Mouse (Mus musculus) embryonic facial prominence, embryonic 11.5 days (tissue): ENCODE measurements around the gene Vax1. TPM values are rescaled to one million over a fixed set of nuclear protein-coding genes. Genes with fewer than 3 reads are reported as not detected.

Experiments
- ATAC-seq: fragments of 200-750 bp; cut with Nextera tagmentation; replicated peaks from 2 replicates; pipeline ENCODE4 v1.8.0; 2017; ENCODE audit warnings: low read depth; ENCODE audit not compliant: insufficient number of reproducible peaks, low FRiP score, low TSS enrichment
- DNase-seq: peaks from one replicate; pipeline ENCODE4 v3.0.0-alpha.2; 2015; ENCODE audit warnings: low spot score
- H3K27ac ChIP-seq: fragments of 300-500 bp; sonication (generic); replicated peaks from 2 replicates; pipeline ENCODE4 v1.5.1; 2014; ENCODE audit warnings: mild to moderate bottlenecking, low read depth, low read length, control low read depth
- H3K27me3 ChIP-seq: fragments of 300-500 bp; sonication (generic); 2 replicates; pipeline ENCODE4 v1.6.1; 2014; ENCODE audit warnings: mild to moderate bottlenecking, low read length, moderate library complexity, mixed read lengths; ENCODE audit not compliant: control insufficient read depth, insufficient read depth
- H3K36me3 ChIP-seq: fragments of 300-500 bp; sonication (generic); replicated peaks from 2 replicates; pipeline ENCODE4 v1.6.1; 2014; ENCODE audit warnings: low read depth, mild to moderate bottlenecking, low read length, moderate library complexity, mixed read lengths; ENCODE audit not compliant: control insufficient read depth, insufficient read depth
- H3K4me1 ChIP-seq: fragments of 300-500 bp; sonication (generic); 2 replicates; pipeline ENCODE4 v1.6.1; 2014; ENCODE audit warnings: low read length, mixed read lengths; ENCODE audit not compliant: control insufficient read depth, insufficient read depth
- H3K4me2 ChIP-seq: fragments of 300-500 bp; sonication (generic); 2 replicates; pipeline ENCODE4 v1.6.1; 2014; ENCODE audit warnings: low read depth, mild to moderate bottlenecking, control low read depth, low read length, moderate library complexity
- H3K4me3 ChIP-seq: fragments of 300-500 bp; sonication (generic); 2 replicates; pipeline ENCODE4 v1.5.1; 2014; ENCODE audit warnings: low read depth, low read length, control low read depth
- H3K9ac ChIP-seq: fragments of 300-500 bp; sonication (generic); replicated peaks from 2 replicates; pipeline ENCODE4 v1.6.1; 2014; ENCODE audit warnings: mild to moderate bottlenecking, control low read depth, low read length
- H3K9me3 ChIP-seq: fragments of 300-500 bp; sonication (generic); replicated peaks from 2 replicates; pipeline ENCODE4 v1.6.1; 2016; ENCODE audit warnings: mild to moderate bottlenecking, low read length, inconsistent platforms, mixed read lengths; ENCODE audit not compliant: control insufficient read depth
- WGBS: fragments of 180-500 bp; shearing (Covaris S2); extraction: QIAGEN DNeasy Blood & Tissue Kit; methylation state at CpG from one replicate; pipeline ENCODE4 v1.1.7; 2014; 5-methylcytosine and 5-hydroxymethylcytosine counted together
- polyA plus RNA-seq: library from polyadenylated mRNA; unstranded; fragments of >200 nt; fragmentation: Nextera tagmentation; extraction: Ambion mirVana; gene quantifications from 2 replicates; pipeline ENCODE4 v1.2.1, GENCODE M21; 2014

Gene Vax1
- polyA plus RNA-seq, 1 experiment from 2014 or later = 2.6 TPM

GRCm38 (mm10) chr19:59168386-59168905 lies 1.4 kb downstream of the Vax1 start:
- ATAC-seq (no peak), DNase-seq (peak; percentile 15)
- WGBS = 2% methylated on average over 17 of the region's 17 CpGs
- H3K4me1 ChIP-seq = no peaks in the 10 kb centered on the region; the same call in 1 of the 2 replicates
- peak overlapping the region; percentile 58 for H3K9ac ChIP-seq
- no peaks in the 10 kb centered on the region for H3K9me3 ChIP-seq
- no peak overlapping the region for H3K4me2 ChIP-seq
- no peaks in the 10 kb centered on the region for H3K36me3 ChIP-seq
- peaks cover 74% of the 10 kb centered on the region for H3K27me3 ChIP-seq
- H3K4me3 ChIP-seq = peak overlapping the region; percentile 15
- no peak overlapping the region for H3K27ac ChIP-seq

GRCm38 (mm10) chr19:59167871-59168270 lies 2.0 kb downstream of the Vax1 start:
- no peak overlapping the region; the same call in 1 of the 2 replicates for H3K9ac ChIP-seq
- no peaks in the 10 kb centered on the region; the same call in 1 of the 2 replicates for H3K4me1 ChIP-seq
- no peaks in the 10 kb centered on the region for H3K36me3 ChIP-seq
- peak overlapping the region; percentile 15 for H3K4me3 ChIP-seq
- H3K27ac ChIP-seq = no peak overlapping the region
- ATAC-seq (no peak), DNase-seq (no peak)
- 16% methylated on average over 5 of the region's 5 CpGs for WGBS
- peaks cover 76% of the 10 kb centered on the region for H3K27me3 ChIP-seq
- 0 out of 2 replicates have a peak overlapping the region, but pooled peaks have one; percentile 20 for H3K4me2 ChIP-seq
- no peaks in the 10 kb centered on the region for H3K9me3 ChIP-seq

- Histone ChIP-seq H3K9ac (peak overlapping the region; percentile 57), H3K4me3 (peak overlapping the region; percentile 39), H3K4me2 (peak overlapping the region; percentile 79), H3K4me1 (no peaks in the 10 kb centered on the region; the same call in 1 of the 2 replicates), H3K27me3 (peaks cover 75% of the 10 kb centered on the region), H3K9me3 (no peaks in the 10 kb centered on the region), H3K27ac (no peak overlapping the region), H3K36me3 (no peaks in the 10 kb centered on the region)
- DNase-seq (peak; percentile 61), ATAC-seq (no peak)
- WGBS = 1% methylated on average over 13 of the region's 13 CpGs
These were observed 3.0 kb downstream of the Vax1 start for GRCm38 (mm10) chr19:59166879-59167278.

- Histone ChIP-seq H3K9me3 (no peaks in the 10 kb centered on the region), H3K36me3 (no peaks in the 10 kb centered on the region), H3K4me3 (peak overlapping the region; percentile 39), H3K4me2 (peak overlapping the region; percentile 79), H3K27ac (no peak overlapping the region), H3K27me3 (peaks cover 70% of the 10 kb centered on the region), H3K4me1 (no peaks in the 10 kb centered on the region; the same call in 1 of the 2 replicates), H3K9ac (peak overlapping the region; percentile 57)
- under 1% methylated on average over 54 of the region's 55 CpGs for WGBS
- peak; percentile 38 for DNase-seq
- no peak; the same call in 1 of the 2 replicates for ATAC-seq
These were observed 3.5 kb downstream of the Vax1 start for GRCm38 (mm10) chr19:59166311-59166761.

DNA sequence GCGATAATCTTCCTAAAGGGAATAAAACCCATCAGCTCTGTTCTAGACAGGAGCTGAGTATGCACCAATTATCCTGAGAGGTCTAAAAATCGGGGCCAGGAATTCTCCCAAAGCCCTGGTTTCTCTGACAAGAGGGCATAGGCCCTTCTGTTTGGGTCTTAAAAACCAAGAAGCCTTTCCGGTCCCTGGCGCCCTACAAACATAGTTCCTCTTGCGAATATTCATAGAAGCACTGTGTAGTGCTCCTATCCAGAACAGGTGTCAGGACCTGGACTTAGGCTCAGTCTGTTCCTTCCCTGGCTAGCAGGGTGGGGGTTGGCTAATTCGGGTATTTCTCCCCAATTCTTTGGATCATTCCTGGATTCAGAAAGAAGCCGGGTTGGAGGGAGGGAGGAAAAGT lies 4.3 kb downstream of the Vax1 start:
- Histone ChIP-seq H3K4me2 (no peak overlapping the region), H3K36me3 (no peaks in the 10 kb centered on the region), H3K9ac (no peak overlapping the region; the same call in 1 of the 2 replicates), H3K27ac (no peak overlapping the region), H3K27me3 (peaks cover 71% of the 10 kb centered on the region), H3K4me1 (no peaks in the 10 kb centered on the region; the same call in 1 of the 2 replicates), H3K9me3 (no peaks in the 10 kb centered on the region), H3K4me3 (peak overlapping the region; percentile 39)
- WGBS = 3% methylated on average over 7 of the region's 7 CpGs
- ATAC-seq (no peak), DNase-seq (peak; percentile 33)

- ATAC-seq = no peak
- Histone ChIP-seq H3K36me3 (no peaks in the 10 kb centered on the region), H3K9ac (peak overlapping the region; percentile 18; the same call in 1 of the 2 replicates), H3K4me1 (no peaks in the 10 kb centered on the region; the same call in 1 of the 2 replicates), H3K27me3 (peaks cover 67% of the 10 kb centered on the region), H3K27ac (no peak overlapping the region), H3K9me3 (no peaks in the 10 kb centered on the region), H3K4me3 (no peak overlapping the region), H3K4me2 (peak overlapping the region; percentile 4)
- WGBS = 5% methylated on average over 15 of the region's 16 CpGs
- peak; percentile 29 for DNase-seq
These were observed 4.8 kb downstream of the Vax1 start for GRCm38 (mm10) chr19:59164896-59165560.

DNA sequence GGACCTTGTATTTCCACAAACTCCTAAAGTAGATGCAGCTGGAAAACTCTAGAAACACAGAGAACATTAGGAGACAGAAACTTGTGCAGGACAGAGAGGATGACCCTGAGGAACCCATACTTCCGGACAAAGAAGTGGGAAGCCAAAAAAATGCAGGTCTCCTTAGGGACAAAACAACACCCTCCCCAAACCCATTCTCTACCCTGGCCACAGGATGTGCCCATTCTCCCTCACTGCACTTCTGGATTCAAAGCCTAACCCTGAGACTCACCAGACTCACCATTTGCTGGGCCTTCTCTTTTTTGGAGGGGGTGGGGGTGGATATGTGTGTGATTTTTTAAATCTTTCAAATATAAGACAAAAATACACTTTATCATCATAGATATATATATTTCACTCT lies 5.7 kb downstream of the Vax1 start:
- Histone ChIP-seq H3K4me2 (no peak overlapping the region), H3K9ac (no peak overlapping the region), H3K4me3 (no peak overlapping the region), H3K27ac (no peak overlapping the region), H3K9me3 (no peaks in the 10 kb centered on the region), H3K27me3 (peaks cover 58% of the 10 kb centered on the region), H3K4me1 (no peaks in the 10 kb centered on the region; the same call in 1 of the 2 replicates), H3K36me3 (no peaks in the 10 kb centered on the region)
- DNase-seq (no peak), ATAC-seq (no peak)
- WGBS = 4% methylated on average over 1 of the region's 1 CpGs

- Histone ChIP-seq H3K36me3 (no peaks in the 10 kb centered on the region), H3K4me3 (no peak overlapping the region), H3K9me3 (no peaks in the 10 kb centered on the region), H3K4me2 (no peak overlapping the region), H3K4me1 (no peaks in the 10 kb centered on the region), H3K27ac (no peak overlapping the region), H3K27me3 (0 out of 2 replicates have a peak, but pooled peaks cover 4% of the 10 kb centered on the region), H3K9ac (no peak overlapping the region)
- ATAC-seq (no peak), DNase-seq (no peak)
- 62% methylated on average over 4 of the region's 4 CpGs for WGBS
These were observed 13.2 kb downstream of the Vax1 start for GRCm38 (mm10) chr19:59156702-59157101.
